Mouse (Mus musculus) adrenal gland, postnatal 36 days (tissue): ENCODE results near the gene Fa2h. TPM values are rescaled to one million over a fixed set of nuclear protein-coding genes. Genes with fewer than 3 reads are reported as not detected.
"Not testable (repeated sequence)": the region's sequence is repeated elsewhere in the genome, so short reads cannot be mapped to it uniquely, and the experiment has no call there.

ENCODE experiments used
- DNase-seq, 2 experiments: peaks; one replicate each; pipeline ENCODE4 v3.0.0; 2021; ENCODE audit warnings: mixed read lengths in 1 of 2
- total RNA-seq, 2 experiments: library from RNA; stranded (reverse); gene quantifications; 2 replicates each; pipeline ENCODE4 v1.2.3; 2021

The Fa2h gene
- total RNA-seq, 2 experiments from 2014 or later, result 3.1 TPM; not detected in 1

DNA sequence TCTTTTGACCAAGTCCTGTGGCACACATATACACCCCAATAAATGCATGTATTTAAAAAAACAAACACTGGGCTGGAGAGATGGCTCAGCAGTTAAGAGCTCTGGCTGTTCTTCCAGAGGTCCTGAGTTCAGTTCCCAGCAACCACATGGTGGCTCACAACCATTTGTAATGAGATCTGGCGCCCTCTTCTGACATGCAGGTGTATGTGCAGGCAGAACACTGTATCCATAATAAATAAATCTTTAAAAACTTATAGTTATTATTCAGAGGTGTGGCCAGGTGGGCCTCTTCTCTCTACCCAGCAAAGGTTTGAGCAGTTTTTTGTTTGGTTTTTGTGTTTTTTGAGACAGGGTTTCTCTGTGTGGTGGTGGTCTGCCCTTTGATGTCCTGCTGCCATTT lies 34.7 kb downstream of the Fa2h start:
- DNase-seq, result no peak

DNA sequence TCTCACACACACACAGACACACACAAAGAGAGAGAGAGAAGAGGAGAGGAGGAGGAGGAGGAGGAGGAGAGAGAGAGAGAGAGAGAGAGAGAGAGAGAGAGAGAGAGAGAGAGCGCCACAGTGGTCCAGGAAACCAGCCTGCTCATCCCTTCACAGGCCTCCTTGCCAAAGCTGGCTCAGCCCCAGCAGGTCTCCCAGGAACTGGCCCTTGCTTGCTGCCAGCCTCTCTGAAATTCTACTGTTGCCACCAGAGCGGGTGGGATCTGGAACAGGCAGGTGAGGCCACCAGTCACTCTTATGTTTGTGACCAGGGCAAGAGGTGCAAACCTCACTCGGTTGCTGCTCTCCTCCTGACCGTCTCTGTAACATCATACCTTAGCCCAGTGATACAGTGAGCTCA lies 36.2 kb downstream of the Fa2h start:
- no peak for DNase-seq

DNA sequence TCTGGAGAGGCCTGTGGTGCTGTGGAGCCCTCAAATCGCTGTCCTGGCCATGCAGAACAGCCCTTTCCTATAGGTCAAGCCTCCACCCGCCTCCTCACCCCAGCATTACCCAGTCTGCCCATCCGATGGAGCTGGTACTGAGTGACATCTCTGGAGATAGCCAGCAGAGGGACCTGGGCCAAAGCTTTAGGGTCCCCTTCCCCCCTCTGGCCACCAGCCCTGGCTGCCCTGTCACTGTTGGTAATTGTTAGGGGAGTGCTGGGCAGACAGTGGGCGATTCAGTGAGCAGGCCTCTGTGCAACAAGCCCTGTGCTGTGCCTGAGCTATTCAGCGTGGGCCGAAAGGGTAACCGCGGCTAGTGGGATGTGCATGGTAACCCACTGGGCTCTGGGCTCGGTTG lies 40.1 kb downstream of the Fa2h start:
- DNase-seq, result no peak

DNA sequence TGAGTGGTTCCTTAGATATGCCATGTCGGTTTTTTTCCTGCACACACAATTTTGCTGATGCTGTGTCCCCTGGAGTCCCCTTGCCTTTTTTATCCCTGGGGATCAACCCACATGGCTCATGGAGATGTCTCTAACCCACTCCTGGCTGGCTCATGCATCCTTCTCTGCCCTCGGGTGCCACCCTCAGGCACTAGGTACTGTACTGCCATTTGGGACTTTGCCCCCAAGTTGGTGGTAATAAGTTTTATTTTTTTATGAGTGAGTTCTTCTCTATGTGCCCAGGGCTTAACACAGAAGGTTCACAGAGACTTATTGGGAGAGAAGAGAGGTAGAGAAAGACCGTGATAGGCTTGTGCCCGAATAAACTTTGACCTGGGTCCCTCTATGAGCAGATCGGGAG lies 41.3 kb downstream of the Fa2h start:
- DNase-seq, result no peak

DNA sequence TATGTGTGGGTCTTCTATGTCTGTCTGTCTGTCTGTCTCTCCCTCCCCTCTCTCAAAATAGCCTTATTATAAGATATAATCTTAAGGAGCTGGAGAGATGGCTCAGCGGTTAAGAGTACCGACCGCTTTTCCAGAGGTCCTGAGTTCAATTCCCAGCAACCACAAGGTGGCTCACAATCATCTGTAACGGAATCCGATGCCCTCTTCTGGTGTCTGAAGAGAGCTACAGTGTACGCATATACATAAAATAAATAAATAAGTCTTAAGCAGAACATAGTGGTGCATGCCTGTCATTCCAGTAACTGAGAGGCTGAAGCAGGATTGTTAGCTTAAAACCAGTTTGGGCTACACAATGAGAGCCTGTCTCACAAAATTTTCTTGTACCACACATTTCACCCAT lies 43.0 kb downstream of the Fa2h start:
- no peak for DNase-seq

DNA sequence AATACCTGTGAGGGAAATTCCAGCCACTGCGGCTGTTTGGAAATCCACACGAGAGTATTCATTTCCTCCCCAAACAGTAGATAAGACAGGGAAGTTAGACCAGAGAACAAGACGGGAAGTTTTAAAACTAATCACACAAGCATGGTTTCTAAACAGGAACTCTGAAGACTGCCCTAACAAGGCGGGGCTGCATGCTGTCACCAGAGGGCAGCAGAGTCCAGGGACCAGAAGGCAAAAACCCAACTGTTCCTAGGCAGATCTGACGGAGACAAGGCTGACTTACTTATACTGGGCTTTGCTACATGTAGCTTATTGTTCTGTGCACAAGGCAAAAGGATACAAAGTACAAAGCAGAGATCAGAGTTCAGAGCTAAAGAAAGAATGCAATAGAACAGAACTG lies 50.4 kb downstream of the Fa2h start:
- peak; percentile 87 to 92 for DNase-seq

DNA sequence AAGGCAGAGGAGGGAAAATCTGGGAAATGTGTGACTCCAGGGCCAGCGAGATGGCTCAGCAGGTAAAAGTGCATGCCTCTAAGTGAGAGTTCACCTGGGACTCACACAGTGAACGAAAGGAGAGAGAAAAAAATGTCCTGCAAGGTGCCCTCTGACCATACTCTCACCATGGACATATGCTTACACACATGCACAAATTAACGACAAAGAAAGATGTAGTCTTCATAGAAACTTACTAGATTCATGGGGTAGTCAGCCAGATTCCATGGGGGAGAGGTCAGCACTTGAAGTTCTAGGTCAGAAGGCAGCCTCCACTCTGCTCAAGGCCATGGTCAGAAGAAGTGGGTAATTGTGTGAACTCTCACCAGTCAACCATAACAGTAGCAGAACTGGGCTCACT lies 53.4 kb downstream of the Fa2h start:
- DNase-seq, result peak in 1 of 2 experiments; percentile 18

DNA sequence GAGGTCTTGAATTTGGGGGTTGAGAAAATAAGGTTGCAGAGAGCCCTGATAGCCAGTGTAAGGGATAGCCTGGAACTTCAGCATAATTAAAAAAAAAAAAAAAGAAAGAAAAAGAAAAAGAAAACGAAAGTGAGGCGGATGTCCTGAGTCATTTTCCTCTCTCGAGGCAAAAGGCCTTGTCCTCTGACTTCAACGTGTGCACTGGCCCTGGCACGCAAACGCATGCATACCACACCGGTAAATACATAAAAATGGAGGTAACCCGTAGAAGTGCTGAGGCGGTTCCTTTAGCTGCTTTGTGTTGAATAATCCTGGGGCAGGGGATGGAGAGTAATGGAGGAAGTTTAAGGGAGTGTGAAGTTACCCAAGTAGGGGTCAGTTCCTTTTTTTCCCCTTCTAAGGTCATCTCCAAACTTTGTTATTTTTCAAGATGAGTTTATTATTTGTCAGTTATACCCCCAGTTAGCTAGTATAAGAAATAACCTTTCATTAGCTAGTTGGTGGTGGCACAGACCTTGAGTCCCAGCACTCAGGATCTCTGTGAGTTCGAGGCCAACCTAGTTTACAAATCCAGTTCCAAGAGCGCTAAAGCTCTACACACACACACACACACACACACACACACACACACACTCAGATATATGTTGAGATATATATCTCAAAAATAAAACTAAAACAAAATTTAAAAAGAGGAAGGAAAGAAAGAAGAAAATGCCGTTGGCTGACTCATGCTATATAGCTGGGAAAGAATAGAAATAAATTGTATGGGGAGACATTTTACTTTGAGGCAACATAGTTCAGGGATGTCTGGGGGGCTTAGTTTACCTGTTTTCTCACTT lies 55.0 kb downstream of the Fa2h start:
- DNase-seq, result peak; percentile 38 to 44

DNA sequence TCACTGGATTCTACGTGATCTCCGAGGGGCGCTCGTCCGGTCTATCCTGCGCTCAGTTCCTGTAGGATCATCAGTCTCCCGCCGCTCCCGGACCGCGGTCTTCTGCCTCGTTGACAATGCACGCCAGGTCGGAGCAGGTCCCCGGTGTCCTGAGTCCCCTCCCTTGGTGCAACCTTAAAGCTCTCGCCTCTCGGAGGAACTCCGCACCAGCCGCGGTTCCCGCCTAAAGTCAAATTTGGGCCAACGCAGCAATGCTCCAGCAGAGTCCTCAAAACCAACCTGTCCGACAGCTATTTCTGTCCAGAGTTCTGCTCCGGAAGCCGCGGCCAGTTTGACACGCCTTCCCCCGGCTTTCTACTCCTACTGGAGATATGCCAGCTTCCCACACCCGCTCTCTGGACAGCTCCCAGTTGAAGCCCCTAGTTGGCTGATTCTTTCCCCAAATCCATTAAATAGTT lies 55.7 kb downstream of the Fa2h start, which contains the start of gene Mlkl:
Gene Mlkl, minus strand, starts transcription at position 288 of the 458 bp plus-strand sequence.
- DNase-seq, result peak; percentile 76 to 77

DNA sequence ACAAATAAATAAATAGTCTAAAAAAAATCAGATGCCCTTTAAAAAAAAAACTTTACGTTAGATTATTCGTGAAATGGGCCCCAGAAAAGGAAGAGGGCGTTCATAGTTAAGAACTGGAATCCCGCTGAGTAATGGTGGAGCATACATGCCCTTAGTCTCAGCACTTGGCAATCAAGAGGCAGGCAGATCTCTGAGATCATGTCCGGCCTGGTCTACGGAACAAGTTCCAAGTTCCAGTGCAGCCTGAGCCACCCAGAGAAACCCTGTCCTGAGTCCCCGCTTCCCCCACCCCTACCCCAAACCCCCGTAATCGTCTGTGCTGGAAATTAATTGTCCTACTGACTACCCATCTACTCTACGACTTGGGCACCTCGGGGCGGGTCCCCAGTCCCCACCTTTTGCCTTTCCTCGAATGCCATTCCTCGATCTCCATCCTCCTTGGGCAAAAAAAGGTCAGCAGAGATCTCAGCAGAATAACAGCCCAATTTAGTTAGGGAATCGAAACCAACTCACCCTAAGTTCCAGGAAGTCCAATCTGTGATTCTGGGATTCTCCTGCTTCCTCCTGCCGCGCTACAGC lies 56.2 kb downstream of the Fa2h start:
- DNase-seq, result peak; percentile 19 to 30

DNA sequence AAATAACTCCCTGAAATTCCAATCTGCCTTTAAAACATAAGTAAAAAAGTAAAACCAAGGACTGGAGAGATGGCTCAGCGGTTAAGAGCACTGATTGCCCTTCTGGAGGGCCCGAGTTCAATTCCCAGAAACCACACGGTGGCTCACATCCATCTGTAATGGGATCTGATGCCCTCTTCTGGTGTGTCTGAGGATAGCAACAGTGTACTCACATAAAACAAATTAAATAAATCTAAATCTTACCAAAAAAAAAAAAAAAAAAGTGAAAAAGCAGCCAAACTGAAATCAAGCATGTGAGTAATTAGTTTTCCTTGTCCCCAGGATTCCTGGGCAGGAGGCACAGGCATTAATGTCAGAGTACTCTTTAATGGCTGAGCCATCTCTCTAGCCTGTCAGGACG lies 56.9 kb downstream of the Fa2h start:
- DNase-seq, result no peak

DNA sequence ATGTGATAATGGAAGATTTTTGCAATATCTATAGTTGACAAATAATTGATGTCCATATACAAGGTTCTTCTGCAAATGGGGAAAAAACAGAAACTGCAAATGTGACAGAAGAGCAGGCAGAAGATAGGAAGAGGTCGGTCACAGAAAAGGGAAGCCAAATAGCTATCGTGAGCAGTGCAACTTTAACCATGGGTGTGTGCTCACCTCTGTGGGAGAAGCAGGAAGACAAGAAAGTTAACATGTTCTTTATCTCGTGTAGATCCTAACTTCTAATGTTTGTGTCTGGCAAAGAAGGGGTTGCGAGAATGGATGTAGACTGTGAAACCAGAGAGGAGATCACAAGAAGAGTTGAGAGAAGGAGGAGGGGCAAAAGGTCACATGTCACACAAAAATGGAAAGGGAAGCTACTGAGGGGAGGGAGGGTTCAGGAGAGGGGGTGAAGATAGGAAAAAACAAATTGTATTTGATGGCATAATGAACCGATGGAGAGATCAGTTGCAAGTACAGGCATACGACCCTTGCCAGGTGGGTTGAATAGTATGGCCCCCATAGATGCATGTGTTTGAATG lies 68.3 kb downstream of the Fa2h start:
- DNase-seq, result no peak

DNA sequence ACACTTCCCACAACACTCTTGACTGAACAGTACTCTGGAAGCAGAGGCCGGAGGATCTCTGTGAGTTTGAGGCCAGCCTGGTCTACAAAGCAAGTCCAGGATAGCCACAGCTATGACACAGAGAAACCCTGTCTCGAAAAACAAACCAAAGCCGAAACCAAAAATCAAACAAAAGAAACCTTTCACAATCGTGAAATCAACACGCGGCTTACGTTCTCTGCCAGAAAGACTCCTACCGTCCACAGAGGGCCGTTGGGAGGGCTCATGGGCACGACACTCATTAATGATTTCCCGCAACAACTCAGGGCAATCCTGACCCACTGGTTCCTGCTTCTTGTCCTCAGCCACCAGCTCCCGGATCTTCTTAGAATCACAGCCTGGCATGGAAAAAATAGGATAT lies 78.9 kb downstream of the Fa2h start:
- no peak for DNase-seq

DNA sequence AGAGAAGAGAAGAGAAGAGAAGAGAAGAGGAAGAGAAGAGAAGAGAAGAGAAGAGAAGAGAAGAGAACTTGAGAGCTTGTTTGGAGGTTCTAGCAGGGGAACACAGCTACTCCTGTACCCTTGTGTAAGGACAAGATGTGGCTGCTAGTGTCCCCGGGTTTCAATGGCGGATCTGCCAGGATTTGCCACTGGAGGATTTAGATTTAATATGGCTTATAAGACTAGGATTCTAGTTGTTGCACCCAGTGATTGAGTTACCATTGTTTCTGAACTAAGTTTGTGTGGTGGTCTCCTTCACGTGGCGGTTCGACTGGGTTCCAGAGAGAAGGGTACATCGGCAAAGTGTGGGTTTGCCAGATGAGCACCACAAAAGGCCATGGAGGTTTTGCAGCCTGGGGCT lies 79.7 kb downstream of the Fa2h start:
- not testable (repeated sequence) for DNase-seq

DNA sequence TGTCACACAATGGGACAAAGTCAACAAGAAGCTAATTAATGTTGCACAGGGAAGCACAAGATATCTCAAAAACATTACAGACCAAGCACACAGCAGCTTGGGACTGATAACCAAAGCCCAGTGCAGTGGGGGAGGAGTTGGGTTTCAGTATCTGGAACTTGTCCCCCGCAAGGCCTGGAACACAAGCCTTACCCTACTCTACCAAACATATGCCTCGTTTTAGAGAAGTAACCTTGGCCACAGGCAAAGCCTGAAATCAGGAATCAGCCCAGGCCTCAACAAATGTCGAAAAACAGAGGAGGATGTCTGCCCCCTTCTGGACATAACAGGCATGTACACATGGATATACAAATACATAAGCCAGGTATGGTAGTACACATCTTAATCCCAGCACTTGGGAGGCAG lies 80.9 kb downstream of the Fa2h start:
- DNase-seq, result peak; percentile 31 to 33

DNA sequence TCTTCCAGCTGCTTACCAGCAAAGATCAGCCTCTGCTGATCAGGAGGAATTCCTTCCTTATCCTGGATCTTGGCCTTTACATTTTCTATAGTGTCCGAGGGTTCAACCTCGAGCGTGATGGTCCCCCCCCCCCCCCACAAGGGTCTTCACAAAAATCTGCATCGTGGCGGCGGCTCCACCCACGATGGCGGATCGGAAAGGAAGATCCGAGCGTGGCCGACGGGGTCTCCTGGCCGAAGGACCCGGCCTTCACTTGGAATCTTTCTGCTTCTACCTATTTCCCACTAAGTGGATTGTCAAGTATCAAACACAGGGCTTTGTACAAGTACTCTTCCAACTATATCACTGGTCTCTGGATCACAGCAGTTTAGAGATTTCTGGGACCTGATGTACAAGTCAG lies 83.6 kb downstream of the Fa2h start:
- not testable (repeated sequence) for DNase-seq

DNA sequence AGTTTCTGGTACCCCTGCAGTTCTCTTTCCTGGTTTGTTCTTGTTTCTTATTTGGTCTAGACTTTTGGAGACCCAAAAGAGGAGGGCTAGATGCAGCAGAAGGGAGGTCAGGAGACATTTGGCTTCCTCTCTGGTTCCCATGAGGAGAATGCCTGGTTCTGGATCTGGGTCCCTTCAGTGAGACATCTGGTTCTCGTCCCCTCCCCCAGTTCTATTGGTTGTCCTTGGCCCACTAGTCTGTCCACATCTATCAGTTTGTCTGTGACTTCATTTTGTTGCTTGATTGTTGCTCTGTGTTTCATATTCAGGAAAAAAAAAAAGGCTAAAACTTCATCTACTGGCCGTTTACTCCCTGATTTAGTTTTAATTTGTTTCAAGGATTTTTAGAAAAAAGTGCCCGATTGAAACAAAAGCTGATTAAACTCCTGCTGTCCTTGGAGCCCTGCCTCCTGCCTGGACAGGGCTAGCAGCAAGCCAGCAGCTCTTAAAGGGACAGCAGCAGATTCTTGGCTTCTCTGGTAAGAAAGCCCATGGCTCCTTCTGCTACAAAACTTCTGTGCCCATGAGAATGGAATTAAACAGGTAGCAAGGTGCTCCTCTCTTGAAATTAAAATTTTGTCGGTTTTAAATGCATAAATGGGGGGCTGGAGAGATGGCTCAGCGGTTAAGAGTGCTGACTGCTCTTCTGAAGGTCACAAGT lies 88.4 kb downstream of the Fa2h start:
- peak; percentile 59 to 69 for DNase-seq

DNA sequence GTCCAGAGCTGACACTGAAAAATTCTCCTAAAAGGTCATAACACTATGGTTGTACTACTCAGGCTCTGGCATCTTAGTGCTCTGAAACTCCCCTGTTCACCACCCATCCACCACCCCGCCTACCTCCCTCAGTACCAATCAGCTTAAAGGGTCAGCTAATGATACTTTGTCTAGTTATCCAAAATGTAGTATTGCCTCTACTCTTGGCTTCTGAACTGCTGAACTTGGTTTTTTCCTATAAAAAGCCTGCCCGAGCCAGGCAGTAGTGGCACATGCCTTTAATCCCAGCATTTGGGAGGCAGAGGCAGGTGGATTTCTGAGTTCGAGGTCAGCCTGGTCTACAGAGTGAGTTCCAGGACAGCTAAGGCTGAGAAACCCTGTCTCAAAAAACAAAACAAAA lies 89.3 kb downstream of the Fa2h start:
- DNase-seq, result no peak

DNA sequence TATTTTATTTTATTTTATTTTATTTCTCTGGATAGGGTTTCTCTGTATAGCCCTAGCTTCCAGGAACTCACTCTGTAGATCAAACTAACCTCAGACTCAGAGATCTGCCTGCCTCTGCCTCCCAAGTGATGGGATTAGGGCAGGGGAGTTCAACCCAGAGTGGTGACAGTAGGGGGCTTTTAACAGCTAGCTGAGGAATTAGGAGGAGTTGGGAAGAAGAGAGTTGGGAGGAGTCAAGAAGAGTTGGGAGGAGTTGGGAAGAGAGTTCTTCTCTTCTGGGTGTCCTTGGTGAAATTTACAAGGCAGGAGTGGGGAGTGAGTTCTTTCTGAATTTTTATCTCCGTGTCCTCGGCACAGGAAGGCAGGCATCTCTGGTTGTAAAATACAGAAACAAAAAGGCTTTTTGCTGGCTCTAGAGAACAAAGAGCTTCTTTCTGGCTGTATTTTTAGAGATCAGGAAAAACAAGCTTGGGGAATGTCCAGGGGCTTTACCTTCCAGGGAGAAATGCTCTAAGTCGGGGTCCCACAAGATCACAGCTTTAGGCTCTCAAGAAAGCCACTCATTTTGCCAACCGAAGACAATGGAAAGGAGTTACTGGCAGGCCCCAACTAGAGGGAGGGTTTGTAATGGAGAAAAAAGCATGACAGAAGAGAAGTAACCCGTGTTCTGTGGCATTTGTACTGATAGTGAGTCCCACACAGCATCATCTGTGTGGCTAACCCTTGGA lies 90.4 kb downstream of the Fa2h start:
- not testable (repeated sequence) for DNase-seq

DNA sequence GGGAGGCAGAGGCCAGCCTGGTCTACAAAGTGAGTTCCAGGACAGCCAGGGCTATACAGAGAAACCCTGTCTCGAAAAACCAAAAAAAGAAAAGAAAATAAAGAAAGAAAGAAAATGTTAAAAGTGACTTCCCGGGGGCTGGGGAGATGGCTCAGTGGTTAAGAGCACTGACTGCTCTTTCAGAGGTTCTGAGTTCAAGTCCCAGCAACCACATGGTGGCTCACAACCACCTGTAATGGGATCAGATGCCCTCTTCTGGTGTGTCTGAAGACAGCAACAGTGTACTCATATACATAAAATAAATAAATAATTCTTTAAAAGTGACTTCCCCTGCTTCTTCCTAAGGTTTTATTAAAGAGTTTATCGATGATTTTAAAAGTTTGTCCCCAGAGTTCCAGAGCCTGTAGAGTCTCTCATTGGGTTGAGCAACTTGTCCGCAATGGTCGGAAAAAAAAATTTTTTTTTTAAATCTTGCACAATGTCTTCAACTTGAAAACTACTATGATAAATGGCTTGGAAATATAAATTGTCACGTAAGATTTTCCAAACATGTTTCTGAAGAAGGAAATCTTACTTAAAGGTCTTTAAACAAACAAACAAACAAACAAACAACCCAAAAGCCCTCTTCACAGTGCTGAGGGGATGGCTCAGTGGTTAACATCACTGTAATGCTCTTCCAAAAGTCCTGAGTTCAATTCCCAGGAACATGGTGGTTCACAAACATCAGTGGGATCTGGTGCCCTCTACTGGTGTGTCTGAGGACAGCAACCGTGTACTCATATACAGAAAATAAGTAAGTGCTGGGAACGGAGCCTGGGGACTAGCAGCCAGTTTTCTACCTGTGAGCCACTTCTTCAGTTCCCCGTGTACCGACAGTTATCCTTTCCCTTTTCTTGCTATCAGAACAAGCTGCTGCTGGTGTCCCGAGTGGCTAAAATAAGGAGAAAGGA lies 92.8 kb downstream of the Fa2h start:
- peak in 1 of 2 experiments; percentile 23 for DNase-seq
